Mouse (Mus musculus) heart, adult 8-10 months (tissue): ENCODE measurements around the gene Slx1b. TPM values are rescaled to one million over a fixed set of nuclear protein-coding genes. Genes with fewer than 3 reads are reported as not detected.
"Not testable (repeated sequence)": the region's sequence is repeated elsewhere in the genome, so short reads cannot be mapped to it uniquely, and the experiment has no call there.

Experiments used
- DNase-seq: peaks from one replicate; pipeline ENCODE4 v3.0.0; 2022; ENCODE audit warnings: low spot score
- total RNA-seq, 4 experiments: library from RNA; stranded (reverse); gene quantifications; 2 replicates each; pipeline ENCODE4 v1.2.4; 2022

Slx1b gene
- 1 to 10 TPM; 3.2 to 6.2 (median 5.4) TPM for total RNA-seq

GRCm38 (mm10) chr7:126695631-126696207, at the start of gene Slx1b:
Gene Slx1b, minus strand, starts transcription at chr7:126695784.
- peak; percentile 96 for DNase-seq

- DNase-seq, result no peak
Measured at GRCm38 (mm10) chr7:126741964-126742482, 46.4 kb upstream of the Slx1b start.

- DNase-seq, result no peak
Measured at GRCm38 (mm10) chr7:126741452-126741851, 45.9 kb upstream of the Slx1b start.

GRCm38 (mm10) chr7:126740977-126741376, 45.4 kb upstream of the Slx1b start:
- no peak for DNase-seq

DNA sequence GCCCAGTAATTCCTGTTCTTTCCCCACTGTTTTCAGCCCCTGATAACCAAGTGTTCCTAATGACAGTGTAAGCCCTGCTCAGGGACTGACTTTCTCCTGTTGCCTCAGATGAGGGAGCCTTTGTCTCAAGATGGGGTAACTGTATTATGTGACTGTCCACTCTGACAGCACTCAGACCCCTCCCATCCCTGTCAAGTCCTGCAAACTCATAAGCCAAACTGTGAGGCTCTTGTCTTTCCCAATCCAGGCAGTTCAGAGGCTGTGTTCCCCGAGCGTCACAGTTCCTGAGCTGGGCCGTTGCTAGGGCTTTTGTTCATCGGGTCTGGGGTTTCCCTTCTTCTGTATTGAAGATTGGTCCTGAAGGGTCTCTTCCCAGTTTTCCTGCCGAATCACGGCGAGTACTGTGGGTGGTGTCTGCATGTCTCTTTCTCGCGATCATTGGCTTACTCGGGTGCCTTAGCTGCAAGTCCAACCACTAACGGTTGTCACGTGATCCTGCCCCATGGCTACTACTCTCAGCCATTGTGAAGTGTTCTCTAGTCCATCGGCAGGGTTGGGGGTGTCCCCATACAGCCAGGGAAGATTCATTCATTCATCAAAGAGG, 44.6 kb upstream of the Slx1b start:
- DNase-seq, result no peak

DNA sequence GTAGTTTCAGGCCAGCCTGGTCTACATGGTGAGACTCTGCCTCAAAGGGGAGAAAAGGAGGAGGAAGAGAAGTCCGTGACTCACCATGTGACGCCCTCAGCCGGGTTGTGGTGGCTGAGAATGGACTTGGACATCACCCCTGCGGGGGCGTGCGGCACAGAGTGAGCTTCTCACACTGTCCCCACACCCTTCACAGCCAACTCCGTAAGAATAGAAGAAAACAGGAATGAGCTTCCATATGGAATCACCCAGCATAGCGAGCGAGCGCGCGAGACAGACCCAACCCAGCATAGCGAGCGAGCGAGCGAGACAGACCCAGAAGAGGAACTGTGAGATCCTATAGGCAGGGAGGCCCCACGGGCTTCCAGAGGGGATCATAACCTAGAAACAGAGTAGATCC, 44.0 kb upstream of the Slx1b start:
- DNase-seq, result no peak

DNA sequence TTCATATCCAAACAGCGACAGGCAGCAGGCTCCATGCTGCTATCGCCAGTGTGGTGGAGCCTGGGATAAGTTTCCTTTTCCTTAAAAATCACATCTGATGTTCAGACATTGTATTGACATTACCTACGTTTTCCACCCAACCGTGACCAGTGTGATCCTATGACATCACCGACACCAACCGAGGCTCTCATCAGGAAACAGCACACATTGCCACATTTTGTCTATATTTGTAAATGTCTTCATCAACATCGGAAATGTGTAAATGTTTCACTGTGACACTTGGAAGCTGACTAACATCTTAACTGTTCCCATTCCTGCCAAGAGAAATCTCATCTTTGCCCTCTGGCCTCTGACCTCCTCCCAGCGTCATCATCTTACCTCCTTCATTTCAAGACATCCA, 40.5 kb upstream of the Slx1b start:
- DNase-seq, result no peak

- not testable (repeated sequence) for DNase-seq
Measured at GRCm38 (mm10) chr7:126730256-126730789, 34.7 kb upstream of the Slx1b start.

GRCm38 (mm10) chr7:126725667-126726066, 30.1 kb upstream of the Slx1b start:
- DNase-seq, result no peak

GRCm38 (mm10) chr7:126725077-126725476, 29.5 kb upstream of the Slx1b start:
- no peak for DNase-seq

- DNase-seq, result no peak
Measured at GRCm38 (mm10) chr7:126721635-126722034, 26.1 kb upstream of the Slx1b start.

- no peak for DNase-seq
Measured at GRCm38 (mm10) chr7:126718787-126719337, 23.3 kb upstream of the Slx1b start.

DNA sequence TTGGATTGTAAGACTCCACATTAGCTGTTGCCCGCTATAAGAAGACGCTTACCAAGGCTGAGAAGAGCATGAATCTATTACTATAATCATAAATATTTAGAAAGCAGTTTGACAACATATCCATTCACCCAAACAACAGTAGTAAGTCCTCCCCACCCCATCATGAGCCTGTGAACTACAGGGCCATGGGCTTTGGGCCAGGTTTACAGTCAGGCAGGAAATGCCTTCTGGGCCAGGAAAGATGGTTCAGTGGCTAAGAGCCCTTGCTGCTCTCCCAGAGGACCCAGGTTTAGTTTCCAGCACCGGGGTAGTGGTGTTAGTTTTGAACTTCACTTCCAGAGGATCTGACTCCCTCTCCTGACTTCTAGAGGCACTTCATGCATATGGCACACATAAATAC, 22.0 kb upstream of the Slx1b start:
- no peak for DNase-seq

GRCm38 (mm10) chr7:126715679-126716078, 20.1 kb upstream of the Slx1b start:
- no peak for DNase-seq

GRCm38 (mm10) chr7:126711910-126712309, 16.3 kb upstream of the Slx1b start:
- DNase-seq, result no peak

DNA sequence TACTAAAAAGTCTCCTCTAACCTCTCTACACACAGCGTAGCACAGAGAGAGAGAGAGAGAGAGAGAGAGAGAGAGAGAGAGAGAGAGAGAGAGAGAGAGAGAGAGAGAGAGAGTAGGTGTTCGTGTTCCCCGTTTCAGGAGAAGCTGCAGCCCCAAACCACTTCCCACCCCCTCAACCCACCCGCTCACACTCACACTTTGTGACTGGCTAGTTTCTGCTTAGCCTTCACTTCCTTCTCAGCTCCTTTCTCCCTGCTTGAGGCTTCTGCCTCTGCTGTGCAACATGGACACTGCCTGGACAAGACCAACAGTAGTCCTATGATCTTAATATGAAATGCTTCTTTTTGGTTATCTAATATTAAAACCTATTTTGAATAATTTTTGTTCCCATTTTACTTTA, 14.7 kb upstream of the Slx1b start:
- DNase-seq, result no peak

DNA sequence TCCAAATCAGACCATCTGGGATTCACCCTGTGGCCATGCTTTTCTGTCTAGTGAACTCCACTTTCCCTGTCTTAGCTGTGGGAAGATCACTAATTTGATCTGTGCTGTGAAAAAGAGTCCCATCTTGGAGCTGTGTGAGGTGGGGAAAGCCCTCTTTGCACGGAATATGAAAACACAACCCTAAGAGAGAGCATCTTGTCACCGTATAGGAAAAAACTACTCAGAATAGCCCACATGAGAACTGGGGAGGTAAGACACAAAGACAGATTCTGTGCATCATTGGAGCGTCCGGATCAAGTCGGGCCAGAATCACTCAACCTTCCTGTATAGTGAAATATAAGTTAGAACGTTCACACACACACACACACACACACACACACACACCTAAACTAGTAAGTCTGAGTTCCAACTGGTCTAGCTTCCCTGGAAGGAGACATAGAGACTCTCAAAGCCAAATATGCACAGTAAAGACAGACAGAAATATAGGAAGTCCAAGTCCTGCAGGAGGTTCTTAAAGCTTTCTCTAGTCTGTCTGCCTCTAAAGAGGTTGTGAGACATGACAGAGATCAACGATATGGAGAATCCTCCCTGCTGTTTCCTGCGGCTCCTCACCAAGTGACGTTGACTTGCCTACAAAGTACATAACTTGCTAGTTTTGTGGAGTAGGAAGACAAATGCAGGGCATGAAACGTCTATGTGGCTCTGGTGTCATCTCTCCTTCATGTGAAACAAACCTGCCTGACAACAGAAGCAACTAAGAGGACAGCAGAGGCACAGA, 12.8 kb upstream of the Slx1b start:
- no peak for DNase-seq

DNA sequence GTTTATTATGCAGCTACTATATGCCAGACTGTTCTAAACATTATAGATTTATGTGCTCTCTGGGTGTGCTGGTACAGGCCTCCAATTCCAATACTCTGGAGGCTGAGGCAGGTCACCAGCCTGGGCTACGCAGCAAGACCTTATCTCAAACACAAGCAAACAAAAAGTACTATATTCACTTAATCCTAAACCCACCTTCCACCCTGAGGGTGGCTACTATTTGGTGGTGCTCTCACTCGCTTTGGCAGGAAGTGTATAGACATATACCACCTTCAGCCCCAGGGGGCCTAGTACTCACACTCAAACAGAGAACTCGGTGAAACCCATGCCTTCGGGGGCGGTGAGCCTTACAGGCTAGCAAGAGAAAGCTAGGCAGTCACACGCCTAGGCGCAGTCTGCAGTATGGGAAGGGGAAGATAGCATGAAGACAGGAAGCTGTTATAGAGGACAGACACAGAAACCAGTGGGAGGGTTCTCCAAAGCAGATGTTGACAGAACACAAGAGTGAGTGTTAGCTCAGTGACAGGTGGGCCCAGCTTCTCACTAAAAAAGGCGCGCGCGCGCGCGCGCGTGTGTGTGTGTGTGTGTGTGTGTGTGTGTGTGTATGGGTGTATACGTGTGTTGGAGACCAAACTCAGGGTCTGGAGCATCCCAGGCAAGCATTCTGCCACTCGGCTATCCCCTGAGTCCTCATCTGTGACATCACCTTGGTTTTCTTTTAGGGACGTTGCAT, 12.0 kb upstream of the Slx1b start, which contains the start of gene Coro1a:
Coro1a (minus strand) TSS at position 346 of the 733 bp plus-strand sequence.
- no peak for DNase-seq

DNA sequence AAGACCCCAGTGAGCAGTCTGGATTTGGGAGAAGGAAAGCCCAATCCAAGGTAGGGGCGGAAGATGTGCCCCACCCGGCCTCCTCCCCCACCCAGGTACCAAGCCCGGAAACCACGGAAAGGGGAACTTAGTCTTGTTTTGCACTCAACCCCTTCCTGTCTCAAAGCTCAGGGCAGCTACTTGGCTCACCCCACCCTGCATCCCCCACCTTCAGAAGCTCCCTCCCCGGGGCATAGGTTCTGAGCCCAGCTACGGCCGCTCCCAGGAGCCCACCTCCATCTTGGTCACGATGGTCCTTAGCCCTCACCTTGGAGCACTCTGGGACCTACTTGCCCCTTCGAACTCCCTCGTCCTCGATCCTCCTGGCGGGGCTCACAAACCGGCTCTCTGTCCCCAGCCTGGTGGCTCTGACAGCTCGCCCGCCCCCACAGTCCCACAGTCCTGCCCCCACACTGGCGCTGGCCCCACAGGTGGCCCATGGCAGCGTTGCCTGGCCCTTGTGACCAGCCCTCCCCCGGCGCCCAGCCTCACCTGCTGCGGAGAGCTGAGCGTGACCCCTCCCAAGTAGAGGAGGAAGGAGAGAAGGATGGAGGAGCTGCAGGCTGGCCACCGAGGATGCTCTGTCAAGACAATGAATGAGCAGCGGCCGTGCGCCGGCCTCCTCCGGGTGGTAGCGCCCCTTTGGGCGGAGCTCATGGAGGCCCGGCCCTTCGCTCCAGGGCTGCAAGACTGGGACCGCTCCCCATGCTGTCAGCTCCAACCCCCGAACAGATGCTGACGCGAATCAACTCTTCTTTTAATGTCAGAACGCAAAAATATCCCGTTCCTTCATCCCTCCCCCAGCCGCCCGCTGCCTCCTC, 8.8 kb upstream of the Slx1b start:
- peak; percentile 56 for DNase-seq

DNA sequence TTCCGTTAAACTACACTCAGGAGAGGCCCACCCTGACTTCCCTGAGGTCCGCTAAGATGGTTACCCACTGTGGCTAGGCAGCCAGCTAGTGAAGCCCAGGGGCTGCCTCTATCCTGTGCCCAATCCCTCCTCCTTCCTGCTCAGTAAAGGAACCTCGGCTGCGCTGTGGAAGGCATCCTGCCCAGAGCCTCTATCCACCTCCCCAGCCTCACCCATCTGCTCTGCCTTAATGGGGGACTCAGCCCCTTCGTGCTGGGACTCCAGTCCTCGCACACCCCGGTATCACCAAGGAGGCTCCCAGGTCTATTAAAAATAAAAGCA, 8.1 kb upstream of the Slx1b start:
- no peak for DNase-seq
